Mouse (Mus musculus): ENCODE data around the gene Neurl4. TPM values are rescaled to one million over a fixed set of nuclear protein-coding genes. Genes with fewer than 3 reads are reported as not detected.

The Neurl4 gene
- polyA plus RNA-seq, 1 experiment = 32.4 TPM

DNA sequence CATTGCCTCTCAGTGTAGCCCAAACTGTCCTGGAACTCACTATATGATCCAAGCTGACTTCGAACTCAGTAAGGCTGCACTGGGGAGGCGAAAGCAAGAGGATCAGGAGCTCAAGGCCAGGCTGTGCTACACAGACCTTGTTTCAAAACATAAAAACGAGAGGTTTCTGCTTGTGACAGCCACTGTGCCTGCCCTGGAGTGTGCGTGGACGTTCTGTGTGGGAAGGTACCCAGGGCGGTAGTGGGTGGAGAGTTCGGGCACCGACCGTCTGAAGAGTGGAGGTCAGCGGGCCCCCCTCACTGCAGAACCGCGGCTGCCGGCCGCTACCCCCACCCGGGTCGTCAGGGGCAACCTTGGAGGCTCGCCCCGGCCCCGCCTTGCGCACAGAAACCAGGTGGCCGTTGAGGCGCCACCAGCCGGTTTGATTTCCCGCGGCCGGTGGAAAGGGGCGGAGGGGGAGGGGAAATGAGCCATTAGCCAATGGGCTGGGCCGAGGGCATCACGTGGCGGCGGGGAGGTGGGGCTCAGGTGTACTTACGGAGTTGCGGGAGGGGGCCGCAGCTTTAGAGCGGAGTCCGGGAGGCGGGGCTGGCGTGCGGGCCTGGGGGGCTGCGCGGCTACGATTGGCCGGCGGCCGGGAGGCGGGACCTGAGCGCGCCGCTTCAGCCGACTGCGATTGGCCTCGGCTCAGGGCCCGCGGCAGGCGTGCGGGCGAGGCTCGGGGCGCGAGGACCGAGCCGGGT lies 34.4 kb downstream of the Neurl4 start, which contains the start of gene Ybx2:
Ybx2 (plus strand) TSS at position 660 of the 743 bp plus-strand sequence.
- Histone ChIP-seq H3K4me3 (ENCODE audit: low read depth, low read length) (peak within 1 kb of the TSS; percentile 69), H3K4me1 (ENCODE audit: control insufficient read depth, insufficient read depth, low read length) (peaks cover 9% of the 10 kb centered on the region), H3K27me3 (ENCODE audit: control insufficient read depth, insufficient read depth, low read length, poor library complexity, severe bottlenecking) (no peaks in the 10 kb centered on the region), H3K9me3 (replicated peaks; ENCODE audit: control insufficient read depth, insufficient read depth, low read length, poor library complexity, severe bottlenecking) (no peaks in the 10 kb centered on the region), H3K27ac (ENCODE audit: insufficient read depth, low read length) (no peak within 1 kb of the TSS), H3K9ac (ENCODE audit: low read depth, poor library complexity, severe bottlenecking) (peak within 1 kb of the TSS; percentile 94), H3K36me3 (ENCODE audit: control insufficient read depth, insufficient read depth, low read length, poor library complexity, severe bottlenecking) (no peaks in the 10 kb centered on the region; the same call in 1 of the 2 replicates)
- TF ChIP-seq POLR2A (IDR thresholded peaks at IDR 0.05; ENCODE audit: insufficient read depth, low read length) (no peak), CTCF (IDR thresholded peaks at IDR 0.05; ENCODE audit: low read depth, low read length) (no peak), EP300 (IDR thresholded peaks at IDR 0.05; ENCODE audit: insufficient read depth, low read depth, low read length) (no peak)

DNA sequence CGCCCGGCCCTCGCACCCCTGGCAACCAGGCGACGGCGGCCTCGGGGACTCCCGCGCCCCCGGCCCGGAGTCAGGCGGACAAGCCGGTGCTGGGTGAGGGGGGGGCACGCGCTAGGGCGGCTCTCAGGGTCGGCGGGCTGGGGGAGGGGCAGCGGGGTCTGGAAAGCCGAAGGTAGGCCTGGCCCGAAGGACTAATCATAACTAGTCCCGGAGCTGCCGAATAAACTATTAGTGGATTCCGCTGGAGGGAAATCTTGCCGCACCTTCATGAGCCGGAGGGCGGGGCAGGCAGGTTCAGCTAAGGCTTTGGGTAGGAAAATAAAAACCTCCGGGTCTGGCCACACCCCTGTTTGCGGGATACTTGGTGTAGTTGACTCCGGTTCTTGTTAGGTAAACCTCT lies 35.3 kb downstream of the Neurl4 start:
- Histone ChIP-seq H3K36me3 (ENCODE audit: control insufficient read depth, insufficient read depth, low read length, poor library complexity, severe bottlenecking) (no peaks in the 10 kb centered on the region; the same call in 1 of the 2 replicates), H3K9ac (ENCODE audit: low read depth, poor library complexity, severe bottlenecking) (peak overlapping the region; percentile 94), H3K4me3 (ENCODE audit: low read depth, low read length) (peak overlapping the region; percentile 58), H3K27ac (ENCODE audit: insufficient read depth, low read length) (no peak overlapping the region), H3K4me1 (ENCODE audit: control insufficient read depth, insufficient read depth, low read length) (peaks cover 9% of the 10 kb centered on the region), H3K9me3 (replicated peaks; ENCODE audit: control insufficient read depth, insufficient read depth, low read length, poor library complexity, severe bottlenecking) (no peaks in the 10 kb centered on the region), H3K27me3 (ENCODE audit: control insufficient read depth, insufficient read depth, low read length, poor library complexity, severe bottlenecking) (no peaks in the 10 kb centered on the region)
- TF ChIP-seq EP300 (IDR thresholded peaks at IDR 0.05; ENCODE audit: insufficient read depth, low read depth, low read length) (no peak), CTCF (IDR thresholded peaks at IDR 0.05; ENCODE audit: low read depth, low read length) (no peak), POLR2A (IDR thresholded peaks at IDR 0.05; ENCODE audit: insufficient read depth, low read length) (no peak)

DNA sequence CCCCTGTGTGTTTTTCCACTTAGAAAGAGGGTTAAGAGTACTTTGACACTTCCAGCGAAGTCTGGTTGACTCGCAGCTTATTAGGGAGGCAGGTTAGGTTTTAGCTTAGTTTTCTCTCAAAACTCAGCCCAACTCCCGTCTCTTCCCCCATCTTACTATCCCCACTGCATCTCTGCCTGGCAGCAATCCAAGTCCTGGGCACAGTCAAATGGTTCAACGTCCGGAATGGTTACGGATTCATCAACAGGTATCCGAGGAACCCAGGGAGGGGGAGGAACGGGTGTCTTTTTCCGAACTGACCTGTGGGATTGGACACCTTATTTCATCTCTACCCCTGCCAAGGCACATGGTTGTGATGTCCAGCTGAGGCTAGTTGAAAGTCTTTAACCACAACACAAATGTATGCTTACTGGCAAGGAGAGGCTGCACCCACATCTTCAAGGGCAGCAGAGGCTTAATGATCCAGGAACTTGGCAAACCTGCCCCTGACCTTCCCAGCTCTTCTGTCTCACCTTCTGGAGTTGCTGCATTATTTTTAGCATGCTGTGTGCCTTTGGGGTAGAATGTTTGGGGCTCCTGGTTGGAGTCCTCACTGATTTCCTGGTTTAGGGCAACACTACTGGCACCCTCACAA lies 36.0 kb downstream of the Neurl4 start:
- H3K27ac ChIP-seq (ENCODE audit: insufficient read depth, low read length) = no peak overlapping the region
- no peaks in the 10 kb centered on the region for H3K9me3 ChIP-seq (replicated peaks; ENCODE audit: control insufficient read depth, insufficient read depth, low read length, poor library complexity, severe bottlenecking)
- no peaks in the 10 kb centered on the region; the same call in 1 of the 2 replicates for H3K36me3 ChIP-seq (ENCODE audit: control insufficient read depth, insufficient read depth, low read length, poor library complexity, severe bottlenecking)
- peak overlapping the region; percentile 94 for H3K9ac ChIP-seq (ENCODE audit: low read depth, poor library complexity, severe bottlenecking)
- TF ChIP-seq POLR2A (IDR thresholded peaks at IDR 0.05; ENCODE audit: insufficient read depth, low read length) (no peak), EP300 (IDR thresholded peaks at IDR 0.05; ENCODE audit: insufficient read depth, low read depth, low read length) (no peak)
- H3K4me1 ChIP-seq (ENCODE audit: control insufficient read depth, insufficient read depth, low read length) = peaks cover 9% of the 10 kb centered on the region
- peak overlapping the region; percentile 58 for H3K4me3 ChIP-seq (ENCODE audit: low read depth, low read length)
- H3K27me3 ChIP-seq (ENCODE audit: control insufficient read depth, insufficient read depth, low read length, poor library complexity, severe bottlenecking) = no peaks in the 10 kb centered on the region

DNA sequence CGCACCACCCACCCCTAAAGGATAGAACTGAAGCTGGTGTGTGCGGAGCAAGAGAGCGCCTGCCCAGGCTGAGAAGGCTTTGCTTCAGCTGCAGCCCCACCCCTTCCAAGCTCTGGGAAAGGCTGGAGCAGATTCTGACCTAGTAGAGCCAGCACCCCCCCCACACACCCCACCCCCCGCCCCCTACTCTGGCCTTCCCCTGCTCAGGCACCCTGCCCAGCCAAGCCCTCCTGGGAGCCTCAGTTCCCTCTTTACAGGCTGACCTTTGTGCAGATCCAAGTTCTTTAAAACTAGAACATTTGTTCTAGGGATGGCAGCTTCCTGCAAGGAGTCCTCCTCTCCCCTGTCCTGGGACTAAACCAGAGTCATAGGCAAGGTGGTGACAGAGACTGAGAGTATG lies 36.5 kb downstream of the Neurl4 start:
- Histone ChIP-seq H3K27ac (ENCODE audit: insufficient read depth, low read length) (no peak overlapping the region), H3K4me3 (ENCODE audit: low read depth, low read length) (no peak overlapping the region)

DNA sequence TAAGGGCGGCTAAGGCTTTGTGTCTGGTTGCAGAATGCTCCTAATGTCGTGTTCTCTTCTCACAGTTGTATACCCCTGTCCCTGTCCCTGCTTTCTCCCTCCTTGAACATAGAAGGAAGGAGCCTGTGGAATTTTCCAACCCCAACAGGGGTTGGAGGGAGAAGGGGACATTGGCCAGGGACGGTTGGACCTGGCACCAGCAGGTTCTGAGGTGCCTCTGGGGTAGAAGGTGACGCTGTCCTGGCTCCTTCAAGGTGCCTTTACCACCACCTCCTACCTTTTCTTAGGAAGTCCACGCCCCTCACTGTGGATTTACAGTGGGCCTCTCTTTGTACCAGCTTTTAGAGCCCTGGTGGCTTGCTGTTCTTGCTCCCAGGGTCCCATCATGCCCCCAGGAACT lies 37.0 kb downstream of the Neurl4 start:
- Histone ChIP-seq H3K9me3 (replicated peaks; ENCODE audit: control insufficient read depth, insufficient read depth, low read length, poor library complexity, severe bottlenecking) (no peaks in the 10 kb centered on the region), H3K4me3 (ENCODE audit: low read depth, low read length) (no peak overlapping the region), H3K27ac (ENCODE audit: insufficient read depth, low read length) (no peak overlapping the region), H3K27me3 (ENCODE audit: control insufficient read depth, insufficient read depth, low read length, poor library complexity, severe bottlenecking) (no peaks in the 10 kb centered on the region), H3K4me1 (ENCODE audit: control insufficient read depth, insufficient read depth, low read length) (peaks cover 11% of the 10 kb centered on the region), H3K36me3 (ENCODE audit: control insufficient read depth, insufficient read depth, low read length, poor library complexity, severe bottlenecking) (no peaks in the 10 kb centered on the region; the same call in 1 of the 2 replicates), H3K9ac (ENCODE audit: low read depth, poor library complexity, severe bottlenecking) (no peak overlapping the region)
- TF ChIP-seq POLR2A (IDR thresholded peaks at IDR 0.05; ENCODE audit: insufficient read depth, low read length) = no peak
- TF ChIP-seq EP300 (IDR thresholded peaks at IDR 0.05; ENCODE audit: insufficient read depth, low read depth, low read length) = no peak
- TF ChIP-seq CTCF (IDR thresholded peaks at IDR 0.05; ENCODE audit: low read depth, low read length) = no peak

More for the DNA sequence above, 36.5 kb downstream of the Neurl4 start:
- no peak overlapping the region for H3K9ac ChIP-seq (ENCODE audit: low read depth, poor library complexity, severe bottlenecking)
- TF ChIP-seq POLR2A (IDR thresholded peaks at IDR 0.05; ENCODE audit: insufficient read depth, low read length) (no peak), EP300 (IDR thresholded peaks at IDR 0.05; ENCODE audit: insufficient read depth, low read depth, low read length) (no peak), CTCF (IDR thresholded peaks at IDR 0.05; ENCODE audit: low read depth, low read length) (no peak)
- no peaks in the 10 kb centered on the region for H3K27me3 ChIP-seq (ENCODE audit: control insufficient read depth, insufficient read depth, low read length, poor library complexity, severe bottlenecking)
- no peaks in the 10 kb centered on the region; the same call in 1 of the 2 replicates for H3K36me3 ChIP-seq (ENCODE audit: control insufficient read depth, insufficient read depth, low read length, poor library complexity, severe bottlenecking)
- peaks cover 9% of the 10 kb centered on the region for H3K4me1 ChIP-seq (ENCODE audit: control insufficient read depth, insufficient read depth, low read length)
- H3K9me3 ChIP-seq (replicated peaks; ENCODE audit: control insufficient read depth, insufficient read depth, low read length, poor library complexity, severe bottlenecking) = no peaks in the 10 kb centered on the region
